Mouse (Mus musculus) kidney, adult 8-10 months (tissue): ENCODE measurements at regions not wholly inside any gene's neighbourhood (a gene's known extent, or its start where the extent isn't known, plus 50 kb on each side); places are given as distances from the start of the nearest gene placed in this dataset.
"Not testable (repeated sequence)": the region's sequence is repeated elsewhere in the genome, so short reads cannot be mapped to it uniquely, and the experiment has no call there.

Experiments
- DNase-seq, 2 experiments: peaks; one replicate each; pipeline ENCODE4 v3.0.0; 2022

DNA sequence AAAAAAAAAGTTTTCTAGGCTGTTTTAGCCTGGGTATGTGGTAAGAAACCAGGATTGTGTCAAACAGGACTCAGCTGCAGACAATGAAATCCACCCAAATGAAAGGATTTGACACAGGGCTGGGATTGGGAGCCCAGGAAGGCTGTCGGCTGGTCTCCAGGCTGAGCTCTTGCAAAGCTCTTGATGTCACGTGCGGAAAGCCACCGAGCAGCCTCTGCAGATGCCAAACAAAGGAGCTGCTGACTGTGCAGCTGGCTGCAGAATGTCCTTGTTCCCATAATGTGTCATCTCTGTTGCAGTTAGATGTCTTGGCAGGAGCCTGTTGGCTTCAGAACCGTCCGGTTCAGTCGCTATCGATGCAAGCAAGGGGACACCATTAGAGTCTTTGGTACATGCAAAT, 56.1 kb downstream of the Bbs10 start:
- DNase-seq: no peak

GRCm38 (mm10) chr10:111358340-111358739, 59.9 kb downstream of the Bbs10 start:
- not testable (repeated sequence) for DNase-seq

DNA sequence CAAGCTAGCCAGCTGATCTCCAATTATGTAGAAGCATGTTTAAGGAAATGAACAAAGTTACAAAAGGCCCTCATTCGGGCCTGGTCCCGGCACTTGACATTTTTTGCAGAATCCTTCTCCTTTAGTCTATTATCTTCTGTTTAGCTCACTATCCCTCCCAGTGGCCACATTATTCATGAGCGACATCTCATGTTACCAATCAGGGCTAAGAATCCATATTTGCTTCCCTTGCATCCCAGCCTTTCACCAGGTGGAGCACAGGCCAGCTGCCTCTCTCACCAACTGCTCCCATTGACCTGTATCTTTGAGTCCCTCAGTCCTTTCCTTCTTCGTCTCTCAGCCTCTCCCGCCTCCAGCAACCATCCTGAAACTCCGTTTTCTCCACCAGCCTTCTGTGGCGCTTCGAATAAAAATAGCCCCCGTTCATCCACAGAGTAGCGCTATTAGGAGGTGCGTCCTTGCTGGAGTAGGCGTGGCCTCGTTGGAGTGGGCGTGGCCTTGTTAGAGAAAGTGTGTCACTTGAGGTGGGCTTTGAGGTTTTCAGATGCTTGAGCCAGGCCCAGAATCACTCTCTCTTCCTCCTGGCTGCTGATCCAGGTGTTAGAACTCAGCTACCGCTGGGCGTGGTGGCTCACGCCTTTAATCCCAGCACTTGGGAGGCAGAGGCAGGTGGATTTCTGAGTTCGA, 63.4 kb downstream of the Bbs10 start:
- no peak for DNase-seq

DNA sequence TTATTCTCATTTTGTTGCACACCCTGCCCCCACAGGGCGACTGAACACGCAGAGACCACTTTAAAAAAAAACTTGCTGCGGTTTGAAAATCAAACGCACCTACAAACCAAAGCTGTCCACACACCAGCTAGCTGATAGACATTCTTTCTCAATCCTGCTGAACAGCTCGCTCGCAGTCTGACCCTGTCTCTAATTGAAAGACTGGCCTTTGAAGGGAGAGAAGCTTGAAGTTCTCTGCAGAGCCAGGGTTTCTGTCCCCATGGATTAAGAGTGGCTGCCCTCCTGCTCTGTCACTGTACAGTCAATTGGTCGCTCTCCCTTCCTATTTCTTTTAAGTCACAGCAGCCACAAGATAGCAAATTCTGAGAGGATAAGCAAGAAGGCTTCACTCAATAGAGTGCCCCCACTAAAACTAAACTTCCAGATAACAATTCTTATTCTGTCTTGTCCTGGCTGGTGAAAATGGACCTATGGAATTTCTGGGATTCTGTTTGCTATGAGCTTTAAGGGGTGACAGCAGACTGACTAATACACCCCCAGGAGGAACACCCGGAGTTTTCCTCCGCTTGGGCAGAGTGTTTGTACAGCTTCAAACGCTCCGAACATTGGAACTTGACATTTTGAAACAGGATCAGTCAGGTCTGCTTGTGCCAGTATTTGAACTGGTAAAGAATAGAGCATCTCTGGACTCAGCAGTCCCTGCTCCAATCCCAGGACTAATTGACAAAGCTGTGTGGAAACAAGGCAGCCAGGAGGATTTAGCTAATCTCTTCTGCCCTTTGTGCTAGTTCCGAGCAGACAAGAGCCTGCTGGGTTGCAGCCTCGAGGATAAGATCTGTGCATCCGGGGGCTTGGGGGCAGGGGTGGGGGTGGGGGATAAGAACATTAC, 65.5 kb downstream of the Bbs10 start:
- DNase-seq: no peak

DNA sequence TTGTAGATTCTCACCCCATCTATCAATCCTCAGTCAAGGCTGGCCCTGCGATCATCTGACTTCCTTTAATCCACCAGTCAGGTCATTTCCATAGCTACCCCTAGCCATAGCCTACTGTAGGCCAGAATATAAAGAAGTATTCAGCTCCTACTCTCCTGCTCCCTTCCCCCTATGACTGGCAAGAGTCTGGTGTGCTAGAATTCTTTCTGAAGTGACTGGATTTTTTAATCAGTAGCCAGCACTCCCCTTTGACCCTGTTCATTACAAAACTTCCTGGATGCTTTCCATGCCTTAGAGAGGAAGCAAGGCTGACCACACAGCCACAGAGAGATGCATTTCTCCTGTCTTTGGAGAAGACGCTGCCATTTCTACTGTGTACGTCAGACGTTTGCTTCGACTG, 66.5 kb downstream of the Bbs10 start:
- peak; percentile 77 to 88 for DNase-seq

DNA sequence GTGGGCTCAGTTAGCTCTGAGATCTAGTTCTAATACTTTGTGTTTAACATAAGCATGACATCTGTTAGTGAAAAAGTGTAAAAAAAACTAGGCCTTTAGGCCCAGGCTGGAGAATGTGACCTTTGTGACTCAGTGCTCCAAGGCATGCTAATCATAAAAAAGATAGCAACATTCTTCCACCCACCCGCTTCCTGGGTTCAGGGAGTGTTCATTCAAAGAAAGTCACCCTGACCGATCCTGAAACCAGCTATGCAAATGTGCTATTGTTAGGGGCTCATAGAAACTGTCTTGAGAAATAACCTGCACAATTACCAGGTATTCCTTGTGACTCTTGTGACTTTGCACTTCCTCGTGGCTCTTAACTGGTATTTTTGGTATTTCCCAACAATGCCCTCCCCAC, 70.6 kb downstream of the Bbs10 start:
- not testable (repeated sequence) for DNase-seq

DNA sequence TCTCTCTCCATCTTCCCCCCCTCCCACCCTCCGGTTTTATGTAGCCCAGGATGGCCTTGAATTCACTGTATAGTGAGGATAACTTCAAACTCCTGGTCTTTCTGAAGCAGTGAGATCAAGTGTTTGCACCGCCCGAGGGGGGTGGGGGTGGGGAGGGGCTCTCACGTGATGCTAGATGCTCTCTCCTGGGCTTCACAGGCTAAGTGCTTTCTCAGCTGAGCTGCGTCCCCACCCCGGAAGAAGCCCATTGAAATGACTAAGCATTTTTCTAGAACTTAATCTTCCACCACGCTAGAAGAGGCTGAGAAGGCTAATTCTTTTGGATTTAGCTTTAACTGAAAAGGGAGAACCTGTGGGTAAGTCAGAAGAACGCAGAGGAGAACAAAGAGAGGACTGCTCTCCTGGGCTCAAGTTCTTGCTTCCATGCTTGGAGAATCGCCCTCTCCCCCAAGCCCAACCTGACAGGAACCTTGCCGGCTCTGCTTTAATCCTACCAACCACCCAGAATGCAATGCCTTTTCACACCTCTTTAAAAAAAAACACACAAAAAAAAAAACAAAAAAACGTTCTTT, 79.7 kb downstream of the Bbs10 start:
- DNase-seq: peak; percentile 54 to 60

GRCm38 (mm10) chr10:111381689-111382088, 83.2 kb downstream of the Bbs10 start:
- no peak for DNase-seq

DNA sequence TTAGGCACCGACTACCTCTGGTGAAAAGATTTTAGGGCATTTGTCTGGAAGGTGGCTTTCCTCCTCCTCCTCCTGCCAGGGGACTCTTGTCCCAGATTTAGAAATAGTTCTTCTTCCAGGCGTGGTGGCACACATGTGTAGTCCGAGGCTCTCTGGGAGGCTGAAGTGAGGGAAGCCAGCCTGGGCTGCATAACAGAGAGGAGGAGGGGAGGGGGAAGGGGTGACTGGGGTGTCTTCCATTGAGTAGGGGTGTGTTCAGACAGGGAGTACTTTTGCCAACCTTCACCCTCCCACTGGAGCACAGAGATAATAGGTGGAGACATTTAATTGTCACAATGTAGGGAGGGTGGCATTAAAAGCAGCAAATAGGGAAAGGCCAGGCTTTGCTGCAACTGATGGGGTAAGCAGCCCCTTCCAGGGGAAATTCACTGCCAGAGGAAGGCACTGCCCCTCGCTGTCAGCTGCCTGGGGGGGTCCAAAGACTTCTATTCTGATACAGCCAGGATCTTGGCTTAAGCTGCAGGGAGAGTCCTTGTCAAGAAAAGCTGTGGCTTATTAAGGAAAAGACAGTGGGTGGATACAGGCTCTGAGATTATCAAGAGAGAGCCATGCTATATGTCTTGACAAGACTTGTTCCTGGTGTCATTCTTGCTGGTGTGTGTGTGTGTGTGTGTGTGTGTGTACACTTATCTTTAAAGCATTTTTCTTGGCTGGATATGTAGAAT, 83.9 kb downstream of the Bbs10 start:
- DNase-seq: no peak

DNA sequence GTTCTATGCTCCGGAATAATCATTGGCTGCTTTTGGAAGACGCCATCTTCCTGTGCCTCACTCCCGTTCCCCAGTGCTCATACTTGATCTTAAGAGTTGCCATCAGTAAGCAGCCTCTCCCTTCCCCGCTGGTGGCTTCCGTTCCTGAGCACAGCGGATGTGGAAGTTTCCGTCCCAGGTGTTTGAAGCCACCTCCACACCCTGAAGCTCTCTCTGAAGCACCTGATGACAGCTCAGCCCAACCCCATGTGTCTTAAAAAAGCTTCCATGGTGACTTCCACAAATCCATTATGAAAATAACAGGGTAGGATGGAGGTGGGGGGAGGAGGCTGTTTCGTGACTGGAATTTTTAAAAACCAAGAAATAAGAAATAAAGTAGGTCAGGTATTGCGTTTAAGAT, 87.1 kb downstream of the Bbs10 start:
- no peak for DNase-seq

GRCm38 (mm10) chr10:111387869-111388538, 85.0 kb upstream of the Nap1l1 start:
- no peak for DNase-seq

GRCm38 (mm10) chr10:111388545-111389320, 84.3 kb upstream of the Nap1l1 start:
- DNase-seq: no peak

DNA sequence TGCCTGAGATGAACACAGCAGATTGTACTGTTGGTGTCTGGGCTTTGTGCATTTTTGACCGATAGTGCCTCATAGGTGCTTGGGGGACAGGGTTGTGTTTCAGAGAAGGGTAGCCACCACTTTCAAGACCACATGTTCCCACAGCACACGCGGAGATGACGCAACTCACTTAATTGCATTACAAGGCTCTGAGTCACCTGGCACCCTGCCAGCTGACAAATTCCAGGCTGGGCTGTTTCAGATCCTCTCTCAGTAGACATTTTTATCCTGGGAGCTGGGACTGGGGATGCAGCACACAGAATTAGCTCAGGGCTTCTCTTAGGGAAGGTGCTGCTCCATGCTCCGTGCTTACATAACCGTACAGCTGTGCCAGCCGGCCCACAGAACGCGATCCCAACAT, 83.1 kb upstream of the Nap1l1 start:
- peak; percentile 51 to 70 for DNase-seq

DNA sequence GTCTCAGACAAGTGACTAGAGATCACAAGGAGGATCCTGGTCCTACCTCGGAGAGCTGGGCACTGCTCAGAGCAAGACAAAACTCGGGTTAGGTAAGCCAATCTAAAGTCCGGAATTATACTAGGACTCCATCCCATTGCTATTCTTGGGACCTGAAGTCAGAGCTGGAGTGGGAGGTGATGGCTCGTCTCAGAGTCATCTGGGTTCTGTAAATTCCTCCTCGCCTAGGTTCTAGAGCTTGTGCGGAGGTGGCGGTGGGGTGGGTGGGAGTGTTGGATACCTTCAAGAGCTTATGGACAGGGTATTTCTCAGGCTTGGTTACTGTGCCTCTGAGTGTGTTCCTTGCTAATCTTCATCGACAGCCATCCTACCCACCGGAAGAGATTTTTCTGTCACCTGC, 78.6 kb upstream of the Nap1l1 start:
- DNase-seq: no peak

- DNase-seq: no peak
Observed at GRCm38 (mm10) chr10:111405071-111405470, 68.0 kb upstream of the Nap1l1 start.

DNA sequence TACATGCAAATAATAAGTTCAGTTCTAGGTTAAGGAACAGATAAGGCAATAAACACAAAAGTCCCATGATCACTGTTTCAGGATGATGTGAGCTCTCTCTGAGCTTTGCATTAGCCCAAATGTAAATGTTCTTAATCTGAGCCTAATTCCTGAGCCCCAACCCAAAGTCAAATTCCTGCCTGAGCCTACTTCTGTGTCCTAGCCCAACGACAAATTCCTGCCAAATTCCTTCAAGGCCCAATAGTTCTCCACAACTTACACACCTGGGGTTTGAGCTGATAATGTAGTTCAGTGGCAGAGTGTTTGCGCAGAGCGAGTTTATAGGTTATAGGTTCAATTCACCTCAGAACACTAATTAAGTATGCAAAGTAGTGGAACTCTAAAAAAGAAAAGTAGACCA, 64.1 kb upstream of the Nap1l1 start:
- DNase-seq: no peak

- DNase-seq: no peak
Observed at GRCm38 (mm10) chr10:111409497-111409896, 63.5 kb upstream of the Nap1l1 start.

GRCm38 (mm10) chr10:111410121-111410520, 62.9 kb upstream of the Nap1l1 start:
- DNase-seq: no peak

DNA sequence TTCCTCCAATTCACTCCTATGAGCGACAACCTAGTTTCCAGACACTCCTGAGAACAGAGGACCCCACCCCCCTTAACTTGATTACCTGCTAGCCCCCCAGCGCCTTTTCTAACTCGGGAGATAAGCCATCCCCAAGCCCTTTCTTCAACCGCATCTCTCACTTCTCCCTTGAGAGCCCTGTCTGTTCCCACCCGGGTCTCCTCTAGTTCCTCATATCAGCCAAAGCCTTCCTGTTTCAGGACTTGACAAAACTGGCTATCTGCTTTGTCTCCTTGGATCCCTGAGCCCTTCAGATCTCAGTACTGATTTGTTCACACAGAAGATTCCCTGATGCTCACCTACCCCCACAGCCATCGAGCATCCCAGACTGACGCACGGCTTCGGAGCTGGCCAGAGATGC, 61.5 kb upstream of the Nap1l1 start:
- no peak for DNase-seq

DNA sequence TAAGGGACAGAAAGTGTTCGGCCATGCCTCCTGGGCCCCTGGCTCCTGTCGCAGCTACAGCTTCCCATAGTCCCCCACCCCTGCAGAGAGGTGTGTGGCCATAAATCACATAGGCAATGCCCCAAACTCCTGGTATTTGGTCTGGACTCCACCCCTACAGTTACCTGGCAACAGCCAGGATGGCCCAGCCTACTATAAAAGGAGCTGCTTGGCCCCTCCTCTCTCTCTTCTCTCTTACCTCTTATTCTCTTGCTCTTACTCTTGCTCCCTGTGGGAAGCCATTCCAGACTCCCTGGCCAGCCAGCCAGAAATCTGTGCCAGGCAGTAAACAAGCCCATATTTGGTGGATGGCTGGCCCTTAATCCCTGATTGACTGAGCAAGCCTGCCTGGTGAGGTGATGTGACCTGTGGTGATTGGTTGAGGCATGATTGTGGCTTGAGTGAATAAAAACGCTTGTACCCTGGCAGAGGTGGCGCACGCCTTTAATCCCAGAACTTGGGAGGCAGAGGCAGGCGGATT, 56.4 kb upstream of the Nap1l1 start:
- DNase-seq: no peak

GRCm38 (mm10) chr10:111419375-111420194, 53.4 kb upstream of the Nap1l1 start:
- DNase-seq: no peak
